Mouse (Mus musculus) bone marrow macrophage, adult 2 months (primary cell): ENCODE measurements around the gene Fbxl14.

Source experiments
- CTCF ChIP-seq: IDR thresholded peaks from 2 replicates; pipeline ENCODE4 v1.5.1; 2012; ENCODE audit warnings: low read depth, mild to moderate bottlenecking, low read length, moderate library complexity
- POLR2A ChIP-seq: IDR thresholded peaks from 2 replicates; pipeline ENCODE4 v1.6.1; 2012; ENCODE audit warnings: mild to moderate bottlenecking, low read depth, low read length, borderline replicate concordance

DNA sequence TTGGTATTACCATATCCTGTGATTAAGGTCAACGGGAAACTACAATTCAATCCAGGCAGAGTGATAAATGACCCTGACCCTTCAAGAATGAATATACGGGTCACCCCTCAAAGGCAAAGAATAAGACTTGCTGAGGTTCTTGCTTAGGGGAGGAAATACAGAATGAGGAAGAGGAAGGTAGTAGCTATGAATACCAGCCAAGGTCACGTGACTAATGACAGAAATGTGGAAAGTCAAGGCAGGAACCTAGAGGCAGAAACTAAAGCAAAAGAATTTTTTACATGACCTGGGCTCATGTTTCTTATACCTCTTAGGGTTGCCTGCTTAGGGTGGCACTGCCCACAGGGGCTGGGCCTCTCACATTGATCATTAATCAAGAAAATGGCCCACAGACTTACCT lies 6.8 kb upstream of the Fbxl14 start:
- no peak for TF ChIP-seq CTCF
- no peak for TF ChIP-seq POLR2A
